Mouse (Mus musculus): ENCODE measurements around the gene Casp12.

GRCm38 (mm10) chr9:5344090-5344489 is 1.1 kb upstream of the Casp12 start:
- TF ChIP-seq CTCF (conservative IDR thresholded peaks at IDR 0.05; ENCODE audit: low read length), result no peak
- no peak for TF ChIP-seq NANOG (IDR thresholded peaks at IDR 0.05; ENCODE audit: borderline replicate concordance, low read length)
- no peak for TF ChIP-seq POU5F1 (IDR thresholded peaks at IDR 0.05; ENCODE audit: borderline replicate concordance, low read length)
